In the genomic region with DNA sequence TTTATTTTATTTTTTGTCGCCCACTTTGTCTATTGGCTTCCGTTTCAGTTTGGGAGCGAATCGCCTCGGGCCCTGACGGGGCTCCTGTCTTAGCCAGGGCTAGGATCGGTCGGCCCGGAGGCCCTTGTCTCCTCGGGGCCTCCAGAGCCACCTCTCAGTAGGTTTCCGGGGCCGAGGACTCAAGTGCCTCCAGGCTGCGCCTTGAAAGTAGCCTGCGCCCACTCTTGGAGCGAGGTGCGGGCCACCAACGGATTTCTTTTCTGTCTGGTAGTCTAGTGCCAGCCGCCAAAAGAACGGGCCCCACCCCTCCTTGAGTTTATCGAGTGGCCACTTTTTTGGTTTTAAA, we compare ENCODE assay signal across 8 mouse cellular contexts. TPM values are rescaled to one million over a fixed set of nuclear protein-coding genes. Genes with fewer than 3 reads are reported as not detected.
DNase-seq lines count a peak whose midpoint lies in the region; ATAC-seq and TF ChIP-seq lines count a peak whose summit lies in the region.

No protein-coding gene starts in this region.

- intact Hi-C loops in heart, postnatal 36 days (cut with DNase I), result loop anchor here (5.0 kb wide), 2 partner anchors 35 to 55 kb away; partner anchors contain the start of genes Psen1 and Zfyve1

- DNase-seq in G1E (ENCODE audit: low spot score), result peak; percentile 21
- peak; percentile 39 to 59 for DNase-seq in heart, postnatal 36 days
- DNase-seq in layer of hippocampus, adult 9-10 months (ENCODE audit: low spot score), result peak; percentile 10
- DNase-seq in lung, postnatal 0 days (ENCODE audit: low spot score), result peak; percentile 67
- DNase-seq in right cerebral cortex, postnatal 10 days (ENCODE audit: low spot score in 2 of 2), result peak; percentile 52 to 67
- DNase-seq in urinary bladder, postnatal 25 days (ENCODE audit: low spot score), result peak; percentile 46

- no peaks in the 10 kb centered on the region for H3K27me3 ChIP-seq in G1E (ENCODE audit: insufficient read depth, low read length)
- no peaks in the 10 kb centered on the region for H3K27me3 ChIP-seq in forebrain, embryonic 16.5 days (replicated peaks; ENCODE audit: control insufficient read depth, insufficient read depth, low read length)
- no peaks in the 10 kb centered on the region for H3K27me3 ChIP-seq in lung, postnatal 0 days (replicated peaks; ENCODE audit: insufficient read depth, low read length)

- peak overlapping the region; percentile 96 for H3K27ac ChIP-seq in forebrain, embryonic 16.5 days (ENCODE audit: low read length)
- peak overlapping the region; percentile 97 for H3K27ac ChIP-seq in lung, postnatal 0 days (ENCODE audit: low read length)

- WGBS in forebrain, embryonic 16.5 days, result under 1% methylated on average over 20 of the region's 20 CpGs
- 0% methylated on average over 19 of the region's 20 CpGs for WGBS in lung, postnatal 0 days

- no peak for TF ChIP-seq EP300 in lung, postnatal 0 days (IDR thresholded peaks at IDR 0.05)

- no peak for TF ChIP-seq CTCF in G1E (IDR thresholded peaks at IDR 0.05; ENCODE audit: low read depth, low read length)
- no peak for TF ChIP-seq CTCF in lung, postnatal 0 days (IDR thresholded peaks at IDR 0.05)

- no peak for ATAC-seq in G1E (ENCODE audit: extremely low read depth, insufficient number of reproducible peaks, low FRiP score, poor library complexity, severe bottlenecking)
- ATAC-seq in cerebellum, adult (ENCODE audit: insufficient number of reproducible peaks, low FRiP score, low TSS enrichment), result peak; percentile 42; the same call in 1 of the 2 replicates
- peak; percentile 30; the same call in 1 of the 2 replicates for ATAC-seq in forebrain, embryonic 16.5 days
- peak; percentile 41 for ATAC-seq in lung, postnatal 0 days

- peak overlapping the region; percentile 90 for H3K4me3 ChIP-seq in G1E (ENCODE audit: low read depth, low read length)
- H3K4me3 ChIP-seq in forebrain, embryonic 16.5 days (replicated peaks; ENCODE audit: low read length), result peak overlapping the region; percentile 100
- H3K4me3 ChIP-seq in lung, postnatal 0 days (ENCODE audit: low read depth, low read length), result peak overlapping the region; percentile 73

- H3K4me2 ChIP-seq in forebrain, embryonic 16.5 days (ENCODE audit: low read length), result peak overlapping the region; percentile 77
- peak overlapping the region; percentile 75 for H3K4me2 ChIP-seq in lung, postnatal 0 days (replicated peaks; ENCODE audit: low read depth, low read length)

- peak overlapping the region; percentile 96 for H3K9ac ChIP-seq in forebrain, embryonic 16.5 days (replicated peaks; ENCODE audit: low read depth, low read length)
- H3K9ac ChIP-seq in lung, postnatal 0 days (replicated peaks; ENCODE audit: low read depth), result peak overlapping the region; percentile 93

- H3K9me3 ChIP-seq in G1E (replicated peaks), result no peaks in the 10 kb centered on the region
- no peaks in the 10 kb centered on the region for H3K9me3 ChIP-seq in forebrain, embryonic 16.5 days (ENCODE audit: control insufficient read depth, low read length)
- H3K9me3 ChIP-seq in lung, postnatal 0 days (ENCODE audit: low read length), result no peaks in the 10 kb centered on the region

- H3K4me1 ChIP-seq in G1E (ENCODE audit: insufficient read depth, low read depth, low read length), result peaks cover 18% of the 10 kb centered on the region
- H3K4me1 ChIP-seq in forebrain, embryonic 16.5 days (replicated peaks; ENCODE audit: control insufficient read depth, insufficient read depth, low read length), result peaks cover 5% of the 10 kb centered on the region; the same call in 1 of the 2 replicates
- no peaks in the 10 kb centered on the region for H3K4me1 ChIP-seq in lung, postnatal 0 days (ENCODE audit: insufficient read depth, low read depth, low read length)

- H3K36me3 ChIP-seq in G1E (replicated peaks), result peaks cover 27% of the 10 kb centered on the region
- H3K36me3 ChIP-seq in forebrain, embryonic 16.5 days (ENCODE audit: control insufficient read depth, insufficient read depth), result peaks cover 8% of the 10 kb centered on the region
- H3K36me3 ChIP-seq in lung, postnatal 0 days (ENCODE audit: insufficient read depth, low read length), result peaks cover 4% of the 10 kb centered on the region; the same call in 1 of the 2 replicates

RNA-seq across cellular contexts. Expression of gene Rbm25, which starts 1.6 kb away (rescaled TPM):
- total RNA-seq in G1E (2014; fragmentation: Nextera tagmentation), result 1,277 and 1,301 TPM in 2 replicates
- total RNA-seq in G1E (2017), result 382 and 467 TPM in 2 replicates
- polyA plus RNA-seq in G1E (2012), result 105 and 153 TPM in 2 replicates
- polyA plus RNA-seq in forebrain, embryonic 16.5 days (2015; fragmentation: Nextera tagmentation; extraction: Ambion mirVana), result 271 and 316 TPM in 2 replicates
- total RNA-seq in heart, postnatal 36 days (2021), result 10 to 100 TPM; 54.5 to 54.7 TPM
- polyA plus RNA-seq in lung, postnatal 0 days (2015; fragmentation: Nextera tagmentation; extraction: Ambion mirVana), result 138 and 153 TPM in 2 replicates

RNA-seq across cellular contexts. Expression of gene Zfyve1, which starts 35.6 kb away (rescaled TPM):
- 19.9 and 33.3 TPM in 2 replicates for total RNA-seq in G1E (2014; fragmentation: Nextera tagmentation)
- total RNA-seq in G1E (2017), result 27.9 and 28.4 TPM in 2 replicates
- 12.1 and 13.6 TPM in 2 replicates for polyA plus RNA-seq in G1E (2012)
- 35.6 and 41.4 TPM in 2 replicates for polyA plus RNA-seq in forebrain, embryonic 16.5 days (2015; fragmentation: Nextera tagmentation; extraction: Ambion mirVana)
- 10 to 100 TPM; 14.2 to 18.7 TPM for total RNA-seq in heart, postnatal 36 days (2021)
- 12.7 and 13.7 TPM in 2 replicates for polyA plus RNA-seq in lung, postnatal 0 days (2015; fragmentation: Nextera tagmentation; extraction: Ambion mirVana)

RNA-seq across cellular contexts. Expression of gene Psen1, which starts 55.3 kb away (rescaled TPM):
- total RNA-seq in G1E (2014; fragmentation: Nextera tagmentation) (123 and 134 TPM in 2 replicates), G1E (2017) (59.8 and 74.3 TPM in 2 replicates)
- polyA plus RNA-seq in G1E (2012), result 26.3 and 32.5 TPM in 2 replicates
- 73.7 and 75.6 TPM in 2 replicates for polyA plus RNA-seq in forebrain, embryonic 16.5 days (2015; fragmentation: Nextera tagmentation; extraction: Ambion mirVana)
- total RNA-seq in heart, postnatal 36 days (2021), result 10 to 100 TPM; 33.3 to 35.6 TPM
- 39.7 and 40.6 TPM in 2 replicates for polyA plus RNA-seq in lung, postnatal 0 days (2015; fragmentation: Nextera tagmentation; extraction: Ambion mirVana)

Comparison
In these comparisons a context has a peak if more than half of its experiments do, and no peak if none do; other contexts are left out.
1. DNase-seq: peak in every context shown above with its lines; median percentile 67 in lung, postnatal 0 days; 60 in right cerebral cortex, postnatal 10 days; 49 in heart, postnatal 36 days; 46 in urinary bladder, postnatal 25 days; 21 in G1E; 10 in layer of hippocampus, adult 9-10 months.